Mouse (Mus musculus) embryonic stem cell, embryonic (primary cell): ENCODE measurements around the gene Enpep.

ENCODE experiments used
- CTCF ChIA-PET, 4 experiments: fragments of 300-600 bp in 2 of 4; fragments of 350-600 bp in 2 of 4; sonication (Branson Sonifier 250); formaldehyde crosslinking; loops; one replicate each; lab custom pipeline; 2022; ENCODE audit warnings: inconsistent platforms in 2 of 4; lab: Charles Lee
- POLR2A ChIA-PET, 4 experiments: fragments of 300-600 bp in 2 of 4; fragments of 350-600 bp in 2 of 4; sonication (Branson Sonifier 250); formaldehyde crosslinking; loops; one replicate each; lab custom pipeline; 2022; ENCODE audit warnings: antibody characterized with exemption in 4 of 4, inconsistent platforms in 1 of 4; lab: Charles Lee

Enpep gene

GRCm38 (mm10) chr3:129317032-129317729 is 15.3 kb downstream of the Enpep start:
- POLR2A ChIA-PET: interaction anchor here in 1 of 4 experiments (0.6 kb wide), 1 partner anchor 13 kb away, joined by 4 read pairs; no protein-coding TSS in a partner anchor
- CTCF ChIA-PET: interaction anchor here in 3 of 4 experiments (0.5 to 1.6 kb wide), 5 partner anchors 9 to 1336 kb away, joined by 3 to 7 read pairs (median 3); no protein-coding TSS in a partner anchor

DNA sequence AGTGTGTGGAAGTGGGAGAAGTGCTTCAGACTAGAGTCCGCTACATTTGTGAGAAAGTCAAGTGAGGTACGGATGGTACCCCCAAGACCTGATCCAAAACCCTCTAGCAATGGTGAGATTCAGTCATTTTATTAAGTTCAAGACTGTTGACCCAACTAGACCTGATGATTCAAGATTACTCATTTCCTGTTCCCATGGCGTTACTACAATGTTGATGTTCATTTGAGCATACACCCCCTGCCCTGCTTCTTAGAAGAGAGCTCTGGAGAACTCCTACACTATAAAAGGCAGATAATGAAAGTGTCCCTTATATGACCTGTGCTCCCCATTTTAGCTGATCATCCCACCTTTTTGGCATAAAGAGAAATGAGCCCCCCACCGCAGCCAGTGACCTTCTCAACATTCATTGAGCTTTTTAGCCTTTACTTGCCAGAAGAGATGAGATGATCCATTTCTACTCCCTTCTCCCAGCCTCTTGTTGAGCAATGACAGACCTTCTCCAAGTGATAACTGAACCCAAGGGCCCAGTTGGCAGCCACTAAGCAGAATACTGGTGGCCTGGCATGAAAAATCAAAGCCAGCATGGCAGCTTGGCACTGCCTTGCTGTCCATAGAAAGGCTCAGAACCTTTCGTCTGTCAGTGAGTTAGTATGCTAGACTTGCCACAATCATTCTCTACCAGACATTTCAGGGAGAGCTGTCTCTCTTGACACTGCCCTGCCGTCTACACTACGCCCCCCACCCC is 18.7 kb downstream of the Enpep start:
- ChIA-PET POLR2A (no interaction called here), CTCF (interaction anchor here in 1 of 4 experiments (0.7 kb wide), 1 partner anchor 19 kb away, joined by 3 read pairs; no protein-coding TSS in a partner anchor)

DNA sequence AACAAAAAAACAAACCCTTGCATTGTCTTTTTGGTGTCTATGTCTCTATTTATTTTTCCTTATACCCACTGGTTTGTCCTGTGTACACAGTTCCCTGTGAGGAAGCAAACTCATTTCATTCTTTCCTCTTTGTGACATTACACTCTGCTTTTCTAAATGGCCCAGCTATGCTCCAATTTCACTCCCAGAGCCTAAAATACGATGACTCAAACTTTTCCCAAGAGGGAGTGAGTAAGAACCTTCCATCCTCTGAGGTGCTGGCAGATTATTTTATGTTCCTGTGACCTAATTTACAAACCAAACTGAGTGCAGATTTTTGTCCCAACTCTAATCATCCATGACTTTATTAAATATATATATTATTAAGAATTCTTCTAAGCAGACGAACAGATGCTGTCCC is 19.3 kb downstream of the Enpep start:
- ChIA-PET CTCF (no interaction called here), POLR2A (no interaction called here)

DNA sequence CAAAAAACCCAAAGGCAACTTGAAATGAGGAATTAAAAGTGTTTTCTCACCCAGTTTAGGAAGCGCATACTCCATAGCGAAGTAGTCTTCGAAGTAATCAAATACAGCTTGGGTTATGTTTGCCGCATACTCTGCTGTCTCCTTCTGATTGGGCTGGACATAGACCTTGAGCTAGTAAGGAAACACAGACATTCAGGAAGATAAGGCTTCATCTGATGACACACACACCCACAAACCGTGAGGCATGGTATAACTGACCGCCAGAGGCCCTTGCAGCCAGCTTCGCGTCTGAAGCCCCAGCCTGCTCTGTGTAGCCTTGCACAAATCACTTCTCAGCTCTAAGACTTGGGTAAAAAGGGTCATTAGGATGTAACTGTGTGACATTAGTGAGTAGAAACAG is 20.0 kb downstream of the Enpep start:
- CTCF ChIA-PET: interaction anchor here (0.6 to 0.9 kb wide), 4 partner anchors 10 to 519 kb away, joined by 3 read pairs; partner anchors contain the start of gene Gar1 (in 1 of the 4)
- POLR2A ChIA-PET: interaction anchor here in 1 of 4 experiments (1.2 kb wide), 1 partner anchor 413 kb away, joined by 3 read pairs; no protein-coding TSS in a partner anchor

DNA sequence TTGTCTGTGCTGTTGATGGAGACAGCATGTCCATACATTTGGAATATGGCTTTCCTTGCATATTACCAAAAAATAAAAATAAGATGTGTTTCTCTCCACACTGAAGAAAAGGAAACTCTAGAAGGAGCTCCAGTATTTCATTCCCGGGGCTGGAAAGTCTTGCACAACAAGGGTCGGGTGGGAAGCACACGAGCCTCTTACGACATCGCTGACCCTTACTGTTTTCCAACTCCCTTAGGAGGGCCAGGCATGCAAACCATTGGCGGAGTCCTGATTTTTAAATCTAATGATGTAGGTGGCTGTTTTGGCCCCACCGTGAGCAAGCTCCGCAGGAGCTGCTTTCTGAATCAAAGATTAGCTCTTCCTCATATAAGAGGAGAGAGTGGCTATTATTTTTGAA is 20.6 kb downstream of the Enpep start:
- POLR2A ChIA-PET: interaction anchor here in 1 of 4 experiments (1.2 kb wide), 1 partner anchor 414 kb away, joined by 3 read pairs; no protein-coding TSS in a partner anchor
- CTCF ChIA-PET: interaction anchor here in 2 of 4 experiments (0.9 kb wide), 2 partner anchors 10 to 118 kb away, joined by 3 read pairs; no protein-coding TSS in a partner anchor

DNA sequence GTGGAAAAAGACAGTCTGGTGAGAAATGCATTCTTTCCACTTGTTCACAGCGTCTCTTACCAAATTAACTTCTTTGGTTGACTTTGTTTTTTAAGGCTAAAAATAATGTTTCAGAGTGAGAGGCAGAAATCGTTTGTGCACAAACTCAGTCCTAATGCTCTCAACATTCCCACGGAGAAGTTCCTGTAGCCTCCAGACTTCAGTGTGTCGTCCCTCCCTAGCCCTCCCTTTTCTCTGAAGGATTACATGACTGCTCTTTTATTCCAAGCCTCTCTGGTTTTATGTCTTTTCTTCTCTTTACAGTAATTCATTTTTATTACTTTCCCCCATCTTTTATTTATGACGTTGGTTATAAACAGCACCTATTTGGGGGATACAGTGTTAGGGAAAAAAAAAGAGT is 22.6 kb downstream of the Enpep start:
- ChIA-PET POLR2A (no interaction called here), CTCF (no interaction called here)

DNA sequence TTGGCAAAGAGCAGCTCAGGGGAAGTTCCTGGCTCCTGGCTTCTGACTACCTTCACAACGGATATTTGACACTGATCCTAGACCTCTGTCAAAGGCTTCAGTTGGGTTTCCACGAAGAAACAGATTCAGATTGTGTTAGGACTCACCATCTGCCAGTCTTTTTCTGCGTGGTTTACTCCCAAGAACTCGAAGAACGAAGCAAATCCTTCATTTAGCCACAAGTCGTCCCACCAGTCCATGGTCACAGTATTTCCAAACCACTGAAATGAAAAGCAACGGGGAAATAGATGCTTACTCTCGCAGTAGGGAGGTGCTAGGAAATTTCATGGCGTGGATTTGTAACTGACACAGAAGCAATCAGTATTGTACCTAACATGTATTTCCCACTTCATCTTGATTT is 23.6 kb downstream of the Enpep start:
- ChIA-PET CTCF (interaction anchor here (0.6 to 3.0 kb wide), 21 partner anchors 8 to 436 kb away, joined by 3 to 23 read pairs (median 4); partner anchors contain the start of gene Elovl6 (in 1 of the 4)), POLR2A (interaction anchor here in 3 of 4 experiments (1.0 to 1.6 kb wide), 4 partner anchors 13 to 421 kb away, joined by 3 to 4 read pairs (median 3); no protein-coding TSS in a partner anchor)

DNA sequence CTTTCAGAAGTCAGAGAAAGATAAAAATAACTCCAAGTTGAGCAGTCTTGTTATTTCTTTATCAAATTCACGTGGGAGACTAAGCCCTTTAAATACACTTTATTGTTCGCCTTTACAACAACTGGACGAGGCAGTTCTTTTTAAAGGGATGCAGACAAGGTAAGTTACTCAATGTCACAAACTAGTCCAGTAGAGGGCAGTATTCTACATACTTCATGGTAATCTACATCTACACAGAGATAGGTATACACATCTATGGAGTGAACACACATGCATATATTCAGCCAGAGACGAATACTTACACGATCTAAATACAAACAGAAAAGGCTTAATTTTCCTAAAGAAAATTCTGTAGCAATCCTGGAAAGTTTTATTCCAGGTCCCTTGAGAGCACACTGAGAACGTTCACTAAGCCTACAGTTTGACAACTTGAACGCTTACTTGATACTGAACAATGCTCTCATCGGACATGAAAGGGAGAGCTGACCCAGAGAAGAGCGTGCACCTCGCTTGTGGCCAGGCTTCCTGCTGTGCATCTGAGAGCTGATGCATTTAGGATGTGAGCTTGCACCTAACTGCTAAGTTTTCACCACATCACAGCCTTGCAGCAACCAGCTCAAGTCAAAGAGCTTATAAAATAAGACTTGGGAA is 24.3 kb downstream of the Enpep start:
- ChIA-PET CTCF (interaction anchor here (0.6 to 3.0 kb wide), 33 partner anchors 8 to 961 kb away, joined by 3 to 23 read pairs (median 4); partner anchors contain the start of gene Elovl6 (in 1 of the 4)), POLR2A (interaction anchor here in 3 of 4 experiments (0.5 to 1.6 kb wide), 7 partner anchors 13 to 422 kb away, joined by 3 to 7 read pairs (median 3); no protein-coding TSS in a partner anchor)

- ChIA-PET CTCF (interaction anchor here in 1 of 4 experiments (1.0 kb wide), 1 partner anchor 383 kb away, joined by 5 read pairs; no protein-coding TSS in a partner anchor), POLR2A (interaction anchor here in 1 of 4 experiments (1.0 kb wide), 1 partner anchor 18 kb away, joined by 3 read pairs; no protein-coding TSS in a partner anchor)
Measured at GRCm38 (mm10) chr3:129303941-129304340, 28.6 kb downstream of the Enpep start.

DNA sequence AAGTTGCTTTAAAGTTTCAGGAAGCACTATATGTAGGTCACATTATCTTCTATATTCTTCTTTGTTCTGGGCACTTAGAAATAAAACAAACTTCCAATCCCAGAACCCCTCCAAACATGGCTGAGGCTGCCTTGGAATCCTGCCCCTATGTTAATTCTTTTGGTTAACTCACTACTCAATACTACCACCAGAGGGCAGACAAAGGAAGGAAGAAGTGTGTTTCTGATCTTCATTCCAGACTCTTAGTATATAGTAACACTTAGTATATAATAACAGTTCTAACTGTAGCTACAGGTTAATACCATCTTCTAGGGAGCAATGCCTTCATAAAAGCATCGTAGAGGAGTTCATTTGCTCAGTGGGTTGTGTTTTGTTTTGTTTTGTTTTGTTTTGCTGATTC is 32.6 kb downstream of the Enpep start:
- CTCF ChIA-PET: interaction anchor here in 1 of 4 experiments (1.0 kb wide), 1 partner anchor 387 kb away, joined by 5 read pairs; no protein-coding TSS in a partner anchor
- POLR2A ChIA-PET: interaction anchor here in 1 of 4 experiments (0.6 to 1.5 kb wide), 2 partner anchors 13 to 235 kb away, joined by 3 to 6 read pairs; no protein-coding TSS in a partner anchor

DNA sequence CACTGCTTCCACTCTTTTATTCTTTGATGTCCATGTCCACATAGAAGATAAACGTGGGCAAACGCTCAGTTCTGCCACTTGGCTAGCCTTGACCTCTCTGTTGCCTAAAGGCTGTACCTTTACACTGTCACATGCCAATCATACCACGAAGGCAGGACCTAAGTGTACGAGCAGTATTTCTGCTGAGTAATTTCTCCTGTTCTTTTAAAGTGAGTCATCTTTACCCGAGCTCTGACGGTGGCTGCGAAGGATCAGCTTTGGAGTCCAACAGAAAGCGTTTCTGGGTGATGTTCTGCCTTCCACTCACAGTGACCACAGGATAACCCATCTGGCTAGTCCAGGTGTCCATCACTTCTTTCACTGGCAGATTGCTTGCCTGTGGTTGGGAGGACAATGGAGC is 33.9 kb downstream of the Enpep start:
- ChIA-PET CTCF (interaction anchor here in 1 of 4 experiments (0.7 kb wide), 1 partner anchor 92 kb away, joined by 4 read pairs; no protein-coding TSS in a partner anchor), POLR2A (interaction anchor here in 1 of 4 experiments (1.5 kb wide), 1 partner anchor 11 kb away, joined by 3 read pairs; no protein-coding TSS in a partner anchor)

DNA sequence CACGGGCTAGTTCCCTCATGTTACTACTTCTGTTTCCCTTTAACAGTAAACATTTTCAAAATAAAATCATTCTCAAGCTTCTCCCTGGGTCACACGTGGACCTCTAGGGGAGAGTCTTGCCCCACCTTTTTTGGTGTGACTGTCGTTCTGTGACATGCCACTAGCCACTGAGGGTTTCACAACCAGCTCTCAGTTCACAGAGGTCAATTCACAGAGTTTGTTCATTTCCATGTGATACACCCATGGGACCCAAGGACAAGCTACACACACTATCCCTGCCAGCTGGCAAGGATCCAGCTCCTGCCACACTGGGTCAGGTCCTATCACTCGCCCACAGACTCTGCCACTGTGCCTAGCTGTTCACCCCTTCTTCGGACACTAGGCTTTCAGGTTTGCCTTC is 35.5 kb downstream of the Enpep start:
- ChIA-PET POLR2A (interaction anchor here in 2 of 4 experiments (0.6 to 0.9 kb wide), 2 partner anchors 30 to 1102 kb away, joined by 3 read pairs; no protein-coding TSS in a partner anchor), CTCF (interaction anchor here in 2 of 4 experiments (0.5 to 0.6 kb wide), 2 partner anchors 9 to 389 kb away, joined by 3 to 4 read pairs; no protein-coding TSS in a partner anchor)

GRCm38 (mm10) chr3:129295883-129296282 is 36.6 kb downstream of the Enpep start:
- CTCF ChIA-PET: interaction anchor here in 1 of 4 experiments (0.5 kb wide), 1 partner anchor 61 kb away, joined by 3 read pairs; no protein-coding TSS in a partner anchor
- POLR2A ChIA-PET: interaction anchor here in 2 of 4 experiments (0.6 to 0.8 kb wide), 2 partner anchors 12 to 75 kb away, joined by 3 read pairs; no protein-coding TSS in a partner anchor

DNA sequence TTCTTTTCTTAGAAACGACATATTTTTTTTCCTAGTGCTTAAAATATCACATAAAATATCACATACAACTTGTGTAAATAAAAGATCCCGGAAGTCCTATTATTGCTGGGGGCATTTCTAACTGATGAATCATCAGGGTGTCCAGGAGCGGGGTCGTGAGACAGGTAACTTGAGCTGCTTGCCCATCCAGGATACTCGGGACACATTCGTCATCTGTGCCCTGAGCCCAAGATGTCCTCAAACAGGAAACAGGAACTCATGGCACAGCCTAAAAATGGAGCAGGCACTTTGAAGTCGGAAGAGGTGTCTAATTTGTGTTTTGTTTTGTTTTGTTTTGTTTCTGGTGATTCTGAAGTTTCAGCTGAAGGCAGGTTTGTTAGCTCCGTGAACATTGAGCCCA is 43.0 kb downstream of the Enpep start:
- POLR2A ChIA-PET: no interaction called here
- CTCF ChIA-PET: no interaction called here

- CTCF ChIA-PET: no interaction called here
- POLR2A ChIA-PET: interaction anchor here in 1 of 4 experiments (1.2 kb wide), 1 partner anchor 12 kb away, joined by 3 read pairs; no protein-coding TSS in a partner anchor
Measured at GRCm38 (mm10) chr3:129287140-129287539, 45.4 kb downstream of the Enpep start.

- ChIA-PET CTCF (no interaction called here), POLR2A (no interaction called here)
Measured at GRCm38 (mm10) chr3:129286426-129286825, 46.1 kb downstream of the Enpep start.

- CTCF ChIA-PET: no interaction called here
- POLR2A ChIA-PET: no interaction called here
Measured at GRCm38 (mm10) chr3:129284326-129284725, 48.2 kb downstream of the Enpep start.

GRCm38 (mm10) chr3:129279441-129279840 is 53.1 kb downstream of the Enpep start:
- ChIA-PET CTCF (no interaction called here), POLR2A (no interaction called here)
